Mouse (Mus musculus) spleen, adult 12 weeks (tissue): ENCODE measurements at regions not wholly inside any gene's neighbourhood (a gene's known extent, or its start where the extent isn't known, plus 50 kb on each side); places are given as distances from the start of the nearest gene placed in this dataset.

Experiments used
- DNase-seq: peaks from one replicate; pipeline ENCODE4 v3.0.0; 2022; ENCODE audit warnings: low spot score

- DNase-seq: no peak
Observed at GRCm38 (mm10) chr3:149105709-149106450, 115.5 kb upstream of the Adgrl2 start.

GRCm38 (mm10) chr3:149105181-149105580 is 114.8 kb upstream of the Adgrl2 start:
- no peak for DNase-seq

DNA sequence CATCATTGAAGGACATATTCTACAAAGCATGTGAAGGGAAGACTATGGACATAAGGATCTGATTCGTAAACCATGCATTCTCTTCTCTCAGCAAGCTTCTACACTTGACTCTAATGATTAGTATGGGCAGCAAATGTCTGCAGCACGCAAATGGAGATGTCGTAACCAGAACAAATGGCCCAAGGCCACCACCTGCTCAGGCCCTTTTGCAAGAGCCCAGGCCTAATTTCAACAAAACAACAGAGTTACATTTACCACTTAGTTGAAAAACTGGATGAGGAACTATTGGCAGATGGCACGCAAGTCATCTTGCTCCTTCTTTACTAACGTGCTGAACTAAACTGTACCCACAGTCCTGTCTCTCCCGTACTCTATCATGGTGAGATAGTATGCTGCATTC is 113.7 kb upstream of the Adgrl2 start:
- no peak for DNase-seq

DNA sequence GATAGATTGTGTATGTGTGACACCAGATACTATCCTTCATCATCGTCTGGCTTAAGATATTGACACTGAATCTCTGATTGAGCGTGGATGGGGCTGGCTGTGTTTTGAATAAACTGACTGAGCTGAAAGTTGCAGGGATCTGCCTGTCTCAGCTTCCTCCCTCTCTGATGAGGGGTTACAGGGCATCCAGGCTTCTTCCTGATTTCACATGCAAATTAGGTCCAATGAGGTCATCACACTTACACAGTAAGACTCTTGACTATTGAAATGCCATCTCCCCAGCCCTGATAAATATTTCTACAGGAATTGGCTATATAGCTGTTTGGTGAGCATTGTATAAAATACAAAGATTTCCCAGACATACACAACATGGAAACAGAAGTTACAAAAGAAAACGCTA is 113.1 kb upstream of the Adgrl2 start:
- no peak for DNase-seq

DNA sequence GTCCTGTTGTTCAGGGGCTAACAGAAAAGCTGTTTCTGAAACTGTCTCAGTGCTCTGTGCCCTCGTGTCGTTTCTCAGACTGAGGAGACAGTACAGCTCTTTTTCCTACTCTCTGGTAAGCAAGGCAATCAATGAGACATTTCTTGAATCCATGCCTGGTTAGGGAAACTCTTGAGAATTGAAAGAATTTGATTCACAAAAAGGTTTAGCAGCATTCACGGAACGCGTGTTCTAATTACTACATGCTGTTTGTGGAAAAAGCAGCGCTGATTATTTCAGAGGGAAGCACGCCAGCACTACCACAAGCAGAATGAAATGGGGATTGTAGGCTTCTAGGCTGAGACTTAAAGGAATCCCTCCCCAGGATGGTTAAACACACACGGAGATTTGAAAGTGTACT is 112.5 kb upstream of the Adgrl2 start:
- no peak for DNase-seq

- no peak for DNase-seq
Observed at GRCm38 (mm10) chr3:149101785-149102184, 111.4 kb upstream of the Adgrl2 start.

DNA sequence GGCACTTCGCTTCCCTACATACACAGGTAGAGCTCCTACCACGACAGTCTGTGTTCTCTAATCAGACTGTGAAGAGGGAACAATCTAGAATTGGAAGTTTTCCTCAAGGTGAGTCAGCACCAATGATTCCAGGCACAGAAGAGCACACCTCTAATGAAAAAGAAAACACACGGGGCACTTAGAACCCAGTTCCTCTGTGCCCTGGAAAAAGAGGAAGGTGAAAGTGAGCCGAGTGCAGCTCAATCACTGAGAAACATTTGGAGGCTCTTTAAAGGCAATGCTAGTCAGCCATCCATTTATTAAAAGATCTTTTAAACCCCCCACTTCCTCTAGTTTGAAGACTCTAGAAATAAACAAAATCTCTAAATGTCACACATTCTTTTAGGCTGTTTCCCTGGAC is 108.4 kb upstream of the Adgrl2 start:
- no peak for DNase-seq

DNA sequence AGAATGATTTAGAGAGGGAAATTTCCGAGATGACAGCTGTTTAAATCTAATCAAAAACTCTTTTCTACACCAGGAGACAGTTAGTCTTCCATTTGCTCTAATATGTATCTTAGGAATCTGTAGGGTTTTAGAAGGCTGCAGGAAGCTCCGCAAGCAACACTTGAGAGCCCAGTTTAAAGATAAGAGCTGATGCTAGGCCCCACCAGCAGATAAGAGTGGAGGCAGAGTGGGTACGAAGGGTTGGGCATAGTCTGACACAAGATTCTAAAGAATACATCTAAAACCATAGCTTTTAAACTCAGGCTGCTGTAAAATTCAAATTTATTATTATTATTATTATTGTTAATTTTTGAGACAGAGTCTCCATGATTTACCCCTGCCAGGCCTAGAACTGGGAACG is 106.7 kb upstream of the Adgrl2 start:
- no peak for DNase-seq

DNA sequence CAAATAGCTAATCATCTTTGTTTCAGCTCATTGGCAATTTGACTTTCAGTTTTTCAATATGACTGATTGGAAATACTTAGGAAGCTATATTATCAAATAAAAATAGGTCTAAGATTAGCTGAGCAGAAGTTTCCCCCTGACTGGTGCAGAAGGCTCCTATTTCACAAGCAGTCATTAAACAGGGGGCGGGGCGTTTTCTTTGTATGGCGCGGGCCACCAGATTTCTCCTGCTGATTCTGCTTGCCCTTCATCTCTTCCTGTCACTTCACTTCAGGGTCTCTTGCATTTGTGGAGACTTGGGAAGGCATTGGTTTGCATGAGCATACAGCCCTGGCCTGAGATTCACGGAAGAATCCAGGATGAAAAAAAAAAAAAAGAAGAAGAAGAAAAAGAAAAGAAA is 102.3 kb upstream of the Adgrl2 start:
- DNase-seq: no peak

- DNase-seq: no peak
Observed at GRCm38 (mm10) chr3:149090103-149090502, 99.7 kb upstream of the Adgrl2 start.

- no peak for DNase-seq
Observed at GRCm38 (mm10) chr3:149088621-149089128, 98.3 kb upstream of the Adgrl2 start.

DNA sequence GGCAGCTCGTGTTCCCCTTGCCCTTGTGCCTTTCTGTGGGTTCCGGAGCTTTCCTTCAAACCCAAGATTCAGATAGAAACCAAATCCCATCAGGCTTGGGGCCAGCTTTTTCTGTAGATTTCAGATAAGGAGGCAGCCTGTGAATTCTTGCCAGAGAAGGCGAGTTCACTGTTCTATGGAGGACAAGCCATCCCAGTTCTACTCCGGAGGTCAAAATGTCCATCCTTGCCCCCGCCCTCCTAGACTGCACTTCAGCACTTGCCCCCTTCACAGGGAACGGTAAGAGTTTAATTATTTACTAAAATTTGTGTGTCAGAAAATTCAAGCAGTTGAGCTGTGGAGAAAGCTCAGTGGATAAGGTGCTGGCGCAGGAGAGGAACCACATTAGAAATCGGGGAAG is 97.1 kb upstream of the Adgrl2 start:
- no peak for DNase-seq

DNA sequence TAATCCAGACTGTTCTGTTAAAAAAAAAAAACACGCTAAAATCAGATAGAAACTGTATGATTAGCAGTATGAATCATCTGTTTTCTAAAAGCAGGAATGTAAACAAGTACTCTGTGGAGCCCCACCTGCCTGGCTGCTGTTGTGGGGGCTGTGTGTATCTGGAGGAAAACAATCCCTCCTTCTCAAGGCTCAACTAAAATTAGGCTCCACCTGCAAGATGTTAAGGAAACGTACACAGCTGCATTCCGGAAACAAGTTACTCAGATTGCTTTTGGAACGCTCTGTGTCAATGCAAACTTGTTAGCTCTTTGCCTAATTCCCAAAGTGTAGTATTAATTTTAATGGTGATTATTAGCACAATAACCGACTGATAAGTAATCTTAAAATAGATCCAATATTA is 96.3 kb upstream of the Adgrl2 start:
- DNase-seq: no peak

DNA sequence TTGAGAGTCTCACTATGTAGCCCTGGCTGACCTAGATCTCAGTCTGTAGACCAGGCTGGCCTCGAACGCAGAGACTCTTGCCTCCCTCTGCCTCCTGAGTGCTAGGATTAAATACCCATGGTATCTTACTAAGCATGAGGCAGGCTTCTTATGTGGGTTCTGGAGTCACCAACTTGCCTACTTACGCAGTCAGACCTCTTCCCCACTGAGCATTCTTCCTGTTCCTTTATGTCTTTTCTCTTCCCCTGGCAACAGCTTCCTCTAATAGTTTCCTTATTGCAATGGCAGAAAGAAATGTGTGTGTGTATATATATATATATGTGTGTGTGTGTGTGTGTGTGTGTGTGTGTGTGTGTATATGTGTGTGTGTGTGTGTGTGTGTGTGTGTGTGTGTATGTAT is 95.7 kb upstream of the Adgrl2 start:
- no peak for DNase-seq

GRCm38 (mm10) chr3:149084861-149085598 is 94.7 kb upstream of the Adgrl2 start:
- no peak for DNase-seq

DNA sequence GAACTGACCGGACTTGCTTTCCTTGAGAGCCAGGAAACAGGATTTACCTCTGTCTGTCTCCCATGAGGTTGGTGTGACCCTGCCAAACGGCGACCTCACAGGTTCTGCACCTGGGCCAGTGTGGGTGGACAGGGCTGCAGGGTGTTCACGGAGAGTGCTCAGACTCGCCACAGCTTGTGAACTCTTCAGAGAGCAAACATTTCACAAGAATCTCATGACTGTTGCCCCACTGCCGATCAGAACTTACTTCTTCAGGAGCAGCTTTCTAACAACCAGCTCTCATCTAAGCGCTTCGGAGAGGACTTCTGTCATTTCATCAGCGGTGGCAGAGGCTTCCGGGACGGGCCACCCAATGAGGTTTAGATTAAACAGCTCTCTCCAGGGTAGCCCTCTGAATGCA is 93.0 kb upstream of the Adgrl2 start:
- DNase-seq: no peak

DNA sequence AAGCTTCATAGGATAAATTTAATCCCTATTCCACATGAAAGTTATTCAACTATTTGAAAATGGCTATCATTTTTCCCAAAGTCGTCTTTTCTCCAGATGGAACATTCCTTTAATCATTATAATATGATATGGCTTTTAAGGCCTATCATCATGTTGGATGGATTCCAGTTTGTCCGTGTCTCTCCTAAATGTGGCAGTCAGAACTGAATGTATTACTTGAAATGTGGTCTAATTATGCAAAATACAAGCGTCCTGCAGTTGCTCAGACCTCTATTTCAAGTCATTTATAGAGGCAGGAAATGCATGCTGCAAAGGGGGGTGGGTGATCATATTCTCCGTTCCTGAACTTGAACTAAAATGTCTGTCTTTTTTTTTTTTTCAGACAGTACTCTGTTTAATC is 88.5 kb upstream of the Adgrl2 start:
- DNase-seq: no peak

DNA sequence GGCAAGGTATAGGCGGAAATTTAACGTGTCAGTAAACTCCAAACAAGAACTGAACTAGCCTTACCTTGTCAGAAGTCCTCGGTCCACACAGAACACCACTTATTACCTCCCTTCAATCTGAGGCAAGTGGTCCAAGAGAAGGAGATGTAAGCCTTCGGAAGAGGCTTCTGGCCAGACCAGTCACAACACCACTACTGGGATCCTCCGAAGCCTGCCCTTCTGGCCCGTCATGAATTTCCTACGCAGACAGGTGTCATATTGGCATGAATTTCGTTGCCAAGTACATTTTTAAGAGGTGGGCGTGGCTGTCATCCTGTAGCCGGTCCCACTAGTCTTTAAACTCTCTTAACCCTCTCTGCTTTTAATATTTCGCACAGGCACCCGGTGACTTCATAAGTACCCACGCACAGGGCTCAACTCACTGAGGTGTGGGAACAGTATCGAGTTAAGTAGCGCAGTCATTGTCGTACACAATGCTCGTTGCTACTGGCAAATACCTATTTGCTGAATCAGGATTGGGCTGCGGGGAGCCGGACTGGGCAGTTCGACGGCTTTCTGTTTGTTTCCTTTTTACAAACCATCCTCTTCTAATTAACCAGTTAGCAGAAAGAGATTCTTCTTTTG is 86.7 kb upstream of the Adgrl2 start:
- no peak for DNase-seq

DNA sequence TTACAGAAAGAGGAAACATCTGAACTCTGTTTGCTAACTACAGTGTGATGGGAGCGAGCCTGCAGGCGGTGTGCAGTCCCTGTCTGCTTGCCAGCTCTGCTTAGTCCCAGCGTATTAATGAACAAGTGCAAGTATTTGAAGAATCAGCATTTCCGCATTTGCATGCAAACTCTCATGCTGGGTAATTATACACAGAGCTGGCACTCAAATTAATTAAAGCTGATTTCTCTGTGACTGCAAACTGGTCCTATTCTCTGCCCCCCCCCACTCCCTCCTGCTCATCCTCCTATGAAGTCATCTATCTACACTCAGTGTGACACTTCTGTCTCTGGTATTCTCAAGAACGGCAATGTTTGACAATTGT is 85.1 kb upstream of the Adgrl2 start:
- no peak for DNase-seq

DNA sequence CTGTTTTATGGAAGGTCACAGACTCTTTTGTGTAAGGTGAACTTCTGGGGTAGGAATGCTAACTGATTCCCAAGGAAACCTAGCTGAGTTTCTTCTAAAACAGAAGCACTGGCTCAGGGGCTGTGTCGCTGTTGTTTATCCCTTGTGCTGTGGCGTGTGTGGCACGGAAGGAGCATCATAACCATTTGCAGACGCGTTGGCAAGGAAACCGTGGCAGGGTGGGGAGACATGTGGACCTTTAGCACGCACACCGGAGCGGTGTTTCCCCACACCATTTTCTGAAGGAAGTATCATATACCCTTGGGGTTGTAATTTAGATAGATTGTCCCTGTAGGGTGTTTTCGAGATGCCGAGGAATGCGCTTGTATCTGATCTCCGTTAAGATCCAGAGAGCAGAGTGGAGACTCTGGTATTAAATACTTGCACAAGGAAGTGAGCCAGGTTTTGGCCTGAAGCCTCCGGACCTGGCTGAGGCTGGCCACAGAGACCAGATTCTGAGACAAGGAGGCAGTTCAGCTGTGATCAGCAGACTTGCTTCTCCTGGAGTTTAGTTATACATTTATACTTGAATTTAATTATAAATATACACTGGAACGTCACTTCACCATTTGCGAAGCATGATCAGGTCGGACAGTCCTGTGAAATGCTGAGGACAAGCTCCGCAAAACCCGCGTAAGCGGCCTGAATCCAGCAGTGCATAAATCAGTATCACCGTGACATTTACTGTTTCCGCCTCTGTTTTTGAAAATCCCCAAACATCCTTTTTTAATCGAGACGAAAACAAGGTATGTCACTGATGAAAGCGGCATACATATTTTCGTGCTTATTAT is 84.5 kb upstream of the Adgrl2 start:
- DNase-seq: no peak

DNA sequence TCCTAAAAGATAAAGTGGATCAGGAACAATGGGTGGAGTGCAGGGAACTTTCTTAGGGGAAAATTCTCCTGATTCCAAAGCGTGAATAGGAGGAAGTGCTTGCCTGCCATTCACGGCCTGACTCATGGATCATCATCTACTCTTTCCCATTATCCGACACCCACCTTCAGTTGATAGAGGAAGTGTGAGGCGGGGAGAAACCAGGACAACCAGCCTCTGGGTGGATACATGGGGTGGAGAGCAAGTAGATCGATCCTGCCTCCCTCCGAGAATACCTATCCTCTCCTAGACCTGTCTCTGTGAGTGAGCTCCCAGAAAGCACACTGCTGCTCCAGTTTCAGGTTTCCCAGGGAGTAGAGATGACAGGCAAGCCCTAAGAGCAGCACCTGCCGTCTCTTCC is 79.8 kb upstream of the Adgrl2 start:
- no peak for DNase-seq

- DNase-seq: no peak
Observed at GRCm38 (mm10) chr3:149069436-149069835, 79.1 kb upstream of the Adgrl2 start.
